Mouse (Mus musculus) retina, adult 2 months (tissue): ENCODE data around the gene Igflr1.

Experiments
- DNase-seq: peaks from one replicate; pipeline ENCODE4 v3.0.0-alpha.2; 2012; ENCODE audit warnings: low read depth, low spot score

The Igflr1 gene

GRCm38 (mm10) chr7:30588676-30589434 is 23.6 kb downstream of the Igflr1 start, which contains the start of gene Kmt2b:
Gene Kmt2b, minus strand, starts transcription at chr7:30588726.
- DNase-seq: peak; percentile 88

GRCm38 (mm10) chr7:30589435-30590301 is 24.4 kb downstream of the Igflr1 start:
- peak; percentile 56 for DNase-seq

GRCm38 (mm10) chr7:30590927-30591604 is 25.8 kb downstream of the Igflr1 start:
- DNase-seq: no peak

- no peak for DNase-seq
These were observed 26.4 kb downstream of the Igflr1 start for GRCm38 (mm10) chr7:30591605-30591951.

- no peak for DNase-seq
These were observed 27.7 kb downstream of the Igflr1 start for GRCm38 (mm10) chr7:30592772-30593423.

GRCm38 (mm10) chr7:30593579-30594509 is 28.6 kb downstream of the Igflr1 start:
- DNase-seq: no peak

- no peak for DNase-seq
These were observed 29.3 kb downstream of the Igflr1 start for GRCm38 (mm10) chr7:30594510-30595024.

- DNase-seq: no peak
These were observed 30.9 kb downstream of the Igflr1 start for GRCm38 (mm10) chr7:30596093-30596492.

- no peak for DNase-seq
These were observed 31.6 kb downstream of the Igflr1 start for GRCm38 (mm10) chr7:30596811-30597210.

- no peak for DNase-seq
These were observed 33.6 kb downstream of the Igflr1 start, which contains the start of gene Zbtb32 for GRCm38 (mm10) chr7:30598786-30599185. Gene Zbtb32, minus strand, starts transcription at chr7:30598909.

GRCm38 (mm10) chr7:30599933-30600353 is 34.7 kb downstream of the Igflr1 start:
- DNase-seq: peak; percentile 70

- DNase-seq: no peak
These were observed 35.4 kb downstream of the Igflr1 start for GRCm38 (mm10) chr7:30600651-30601050.

- DNase-seq: no peak
These were observed 37.4 kb downstream of the Igflr1 start for GRCm38 (mm10) chr7:30602583-30602982.

- no peak for DNase-seq
These were observed 39.2 kb downstream of the Igflr1 start for GRCm38 (mm10) chr7:30604424-30604823.

- no peak for DNase-seq
These were observed 39.7 kb downstream of the Igflr1 start for GRCm38 (mm10) chr7:30604944-30605343.

GRCm38 (mm10) chr7:30607706-30608309 is 42.6 kb downstream of the Igflr1 start:
- DNase-seq: no peak

- no peak for DNase-seq
These were observed 43.2 kb downstream of the Igflr1 start for GRCm38 (mm10) chr7:30608476-30608875.

GRCm38 (mm10) chr7:30610043-30610442 is 44.8 kb downstream of the Igflr1 start:
- no peak for DNase-seq

- no peak for DNase-seq
These were observed 47.6 kb downstream of the Igflr1 start, which contains the start of gene Upk1a for GRCm38 (mm10) chr7:30612654-30613402. Gene Upk1a, minus strand, starts transcription at chr7:30612847.
